Mouse (Mus musculus) midbrain, embryonic 12.5 days (tissue): Measurements from ENCODE around the gene C1galt1c1. TPM values are rescaled to one million over a fixed set of nuclear protein-coding genes. Genes with fewer than 3 reads are reported as not detected.

Experiments used
- ATAC-seq: fragments of 200-750 bp; cut with Nextera tagmentation; 2 replicates; pipeline ENCODE4 v1.8.0; 2017; ENCODE audit warnings: low read depth, moderate TSS enrichment, moderate library complexity; ENCODE audit not compliant: low FRiP score
- H3K27ac ChIP-seq: fragments of 300-500 bp; sonication (generic); replicated peaks from 2 replicates; pipeline ENCODE4 v1.5.1; 2016; ENCODE audit warnings: mild to moderate bottlenecking
- H3K27me3 ChIP-seq: fragments of 300-500 bp; sonication (generic); 2 replicates; pipeline ENCODE4 v1.6.1; 2016; ENCODE audit warnings: mild to moderate bottlenecking
- H3K36me3 ChIP-seq: fragments of 300-500 bp; sonication (generic); 2 replicates; pipeline ENCODE4 v1.6.1; 2016
- H3K4me1 ChIP-seq: fragments of 300-500 bp; sonication (generic); 2 replicates; pipeline ENCODE4 v1.6.1; 2016
- H3K4me2 ChIP-seq: fragments of 300-500 bp; sonication (generic); replicated peaks from 2 replicates; pipeline ENCODE4 v1.6.1; 2016; ENCODE audit warnings: mild to moderate bottlenecking, moderate library complexity
- H3K4me3 ChIP-seq: fragments of 300-500 bp; sonication (generic); 2 replicates; pipeline ENCODE4 v1.5.1; 2016; ENCODE audit warnings: mild to moderate bottlenecking
- H3K9ac ChIP-seq: fragments of 300-500 bp; sonication (generic); replicated peaks from 2 replicates; pipeline ENCODE4 v1.6.1; 2016; ENCODE audit warnings: mild to moderate bottlenecking, moderate library complexity
- H3K9me3 ChIP-seq: fragments of 300-500 bp; sonication (generic); 2 replicates; pipeline ENCODE4 v1.6.1; 2016; ENCODE audit warnings: mild to moderate bottlenecking
- WGBS: fragments of 180-500 bp; shearing (Covaris S2); methylation state at CpG from one replicate; pipeline ENCODE4 v1.1.7; 2016; 5-methylcytosine and 5-hydroxymethylcytosine counted together
- polyA plus RNA-seq: library from polyadenylated mRNA; unstranded; fragments of >200 nt; fragmentation: Nextera tagmentation; extraction: Ambion mirVana; gene quantifications from 2 replicates; pipeline ENCODE4 v1.2.1, GENCODE M21; 2016

Gene C1galt1c1
- polyA plus RNA-seq, 1 experiment from 2014 or later: 23.5 TPM

- no peaks in the 10 kb centered on the region for H3K4me1 ChIP-seq
- H3K4me3 ChIP-seq: peak overlapping the region; percentile 50
- no peaks in the 10 kb centered on the region for H3K27me3 ChIP-seq
- WGBS: 14% methylated on average over 3 of the region's 3 CpGs
- peak overlapping the region; percentile 84 for H3K27ac ChIP-seq
- ATAC-seq: peak; percentile 59
- H3K9me3 ChIP-seq: no peaks in the 10 kb centered on the region
- no peaks in the 10 kb centered on the region for H3K36me3 ChIP-seq
- H3K4me2 ChIP-seq: peak overlapping the region; percentile 54
- H3K9ac ChIP-seq: peak overlapping the region; percentile 55
These were observed 33.9 kb downstream of the C1galt1c1 start for GRCm38 (mm10) chrX:38600995-38601369.

- Histone ChIP-seq H3K36me3 (no peaks in the 10 kb centered on the region), H3K27me3 (no peaks in the 10 kb centered on the region), H3K4me1 (no peaks in the 10 kb centered on the region), H3K4me2 (peak within 1 kb of the TSS; percentile 54), H3K9me3 (no peaks in the 10 kb centered on the region), H3K9ac (peak within 1 kb of the TSS; percentile 55), H3K27ac (peak within 1 kb of the TSS; percentile 84), H3K4me3 (peak within 1 kb of the TSS; percentile 50)
- peak; percentile 93 for ATAC-seq
- 23% methylated on average over 26 of the region's 26 CpGs for WGBS
These were observed 34.5 kb downstream of the C1galt1c1 start, which contains the start of gene Mcts1 for GRCm38 (mm10) chrX:38600177-38600994. Gene Mcts1 (plus strand): TSS chrX:38600578.

GRCm38 (mm10) chrX:38593180-38593889 lies 41.6 kb downstream of the C1galt1c1 start:
- Histone ChIP-seq H3K27me3 (no peaks in the 10 kb centered on the region), H3K4me3 (no peak overlapping the region), H3K4me1 (no peaks in the 10 kb centered on the region), H3K9ac (no peak overlapping the region), H3K4me2 (no peak overlapping the region), H3K27ac (no peak overlapping the region), H3K9me3 (no peaks in the 10 kb centered on the region), H3K36me3 (no peaks in the 10 kb centered on the region)
- no peak for ATAC-seq
- WGBS: 77% methylated on average over 5 of the region's 5 CpGs

GRCm38 (mm10) chrX:38591749-38592148 lies 43.1 kb downstream of the C1galt1c1 start:
- H3K4me3 ChIP-seq: no peak overlapping the region
- no peaks in the 10 kb centered on the region for H3K36me3 ChIP-seq
- no peak overlapping the region for H3K9ac ChIP-seq
- no peaks in the 10 kb centered on the region for H3K9me3 ChIP-seq
- no peaks in the 10 kb centered on the region for H3K27me3 ChIP-seq
- no peak overlapping the region for H3K27ac ChIP-seq
- no peak overlapping the region for H3K4me2 ChIP-seq
- ATAC-seq: no peak
- WGBS: 87% methylated on average over 3 of the region's 3 CpGs
- no peaks in the 10 kb centered on the region for H3K4me1 ChIP-seq

- ATAC-seq: no peak
- Histone ChIP-seq H3K27ac (no peak overlapping the region), H3K4me3 (no peak overlapping the region), H3K4me2 (no peak overlapping the region), H3K36me3 (no peaks in the 10 kb centered on the region), H3K9me3 (no peaks in the 10 kb centered on the region), H3K4me1 (no peaks in the 10 kb centered on the region), H3K9ac (no peak overlapping the region), H3K27me3 (no peaks in the 10 kb centered on the region)
- 40% methylated on average over 4 of the region's 4 CpGs for WGBS
These were observed 45.1 kb downstream of the C1galt1c1 start for GRCm38 (mm10) chrX:38589827-38590226.

GRCm38 (mm10) chrX:38583261-38583660 lies 51.6 kb downstream of the C1galt1c1 start:
- H3K4me2 ChIP-seq: no peak overlapping the region
- no peaks in the 10 kb centered on the region for H3K27me3 ChIP-seq
- H3K9me3 ChIP-seq: no peaks in the 10 kb centered on the region
- no peak overlapping the region for H3K9ac ChIP-seq
- H3K4me3 ChIP-seq: no peak overlapping the region
- no peak overlapping the region for H3K27ac ChIP-seq
- H3K36me3 ChIP-seq: no peaks in the 10 kb centered on the region
- no peak for ATAC-seq
- H3K4me1 ChIP-seq: no peaks in the 10 kb centered on the region

GRCm38 (mm10) chrX:38581140-38581539 lies 53.7 kb downstream of the C1galt1c1 start:
- H3K9ac ChIP-seq: no peak overlapping the region
- 94% methylated on average over 1 of the region's 1 CpGs for WGBS
- H3K27ac ChIP-seq: no peak overlapping the region
- ATAC-seq: no peak
- H3K4me2 ChIP-seq: no peak overlapping the region
- no peak overlapping the region for H3K4me3 ChIP-seq
- no peaks in the 10 kb centered on the region for H3K36me3 ChIP-seq
- H3K4me1 ChIP-seq: no peaks in the 10 kb centered on the region
- H3K27me3 ChIP-seq: no peaks in the 10 kb centered on the region
- no peaks in the 10 kb centered on the region for H3K9me3 ChIP-seq

Other genes starting within 250 kb of the C1galt1c1 start
- 66.9 and 68.4 TPM in 2 replicates for gene Lamp2, start 178.6 kb downstream of the C1galt1c1 start, polyA plus RNA-seq
- 29.7 and 31.3 TPM in 2 replicates for gene Cul4b, start 58.9 kb downstream of the C1galt1c1 start, polyA plus RNA-seq
- gene Mcts1, start 34.5 kb downstream of the C1galt1c1 start, polyA plus RNA-seq: 110 and 118 TPM in 2 replicates
- not detected in 2 replicates for gene 6030498E09Rik, start 137.6 kb upstream of the C1galt1c1 start, polyA plus RNA-seq